Mouse (Mus musculus): ENCODE data around the gene Dhx57.
"Not testable (repeated sequence)": the region's sequence is repeated elsewhere in the genome, so short reads cannot be mapped to it uniquely, and the experiment has no call there.

The Dhx57 gene

GRCm38 (mm10) chr17:80290074-80290657 is at the start of gene Dhx57, which contains the start of gene Morn2:
TSS of gene Dhx57 (minus strand) at chr17:80290476.
TSS of gene Morn2 (plus strand) at chr17:80290203.
- peak; percentile 98 for DNase-seq (ENCODE audit: low read depth, low spot score)

GRCm38 (mm10) chr17:80332386-80332785 is 42.1 kb upstream of the Dhx57 start:
- DNase-seq (ENCODE audit: low read depth, low spot score), result peak; percentile 53

- no peak for DNase-seq (ENCODE audit: low read depth, low spot score)
Measured at GRCm38 (mm10) chr17:80326431-80326830, 36.2 kb upstream of the Dhx57 start.

- no peak for DNase-seq (ENCODE audit: low read depth, low spot score)
Measured at GRCm38 (mm10) chr17:80325456-80325855, 35.2 kb upstream of the Dhx57 start.

GRCm38 (mm10) chr17:80324521-80324920 is 34.2 kb upstream of the Dhx57 start:
- DNase-seq (ENCODE audit: low read depth, low spot score), result no peak

- DNase-seq (ENCODE audit: low read depth, low spot score), result no peak
Measured at GRCm38 (mm10) chr17:80323658-80324057, 33.4 kb upstream of the Dhx57 start.

GRCm38 (mm10) chr17:80323015-80323414 is 32.7 kb upstream of the Dhx57 start:
- peak; percentile 13 for DNase-seq (ENCODE audit: low read depth, low spot score)

GRCm38 (mm10) chr17:80322228-80322627 is 32.0 kb upstream of the Dhx57 start:
- DNase-seq (ENCODE audit: low read depth, low spot score), result no peak

- DNase-seq (ENCODE audit: low read depth, low spot score), result no peak
Measured at GRCm38 (mm10) chr17:80312405-80312804, 22.1 kb upstream of the Dhx57 start.

- DNase-seq (ENCODE audit: low read depth, low spot score), result no peak
Measured at GRCm38 (mm10) chr17:80311761-80312160, 21.5 kb upstream of the Dhx57 start.

GRCm38 (mm10) chr17:80307251-80307650 is 17.0 kb upstream of the Dhx57 start, which contains the start of gene Arhgef33:
TSS of gene Arhgef33 (plus strand) at chr17:80307407.
- no peak for DNase-seq (ENCODE audit: low read depth, low spot score)

GRCm38 (mm10) chr17:80298844-80299243 is 8.6 kb upstream of the Dhx57 start:
- no peak for DNase-seq (ENCODE audit: low read depth, low spot score)

GRCm38 (mm10) chr17:80295258-80295657 is 5.0 kb upstream of the Dhx57 start:
- DNase-seq (ENCODE audit: low read depth, low spot score), result peak; percentile 9

GRCm38 (mm10) chr17:80291148-80291547 is 872 bp upstream of the Dhx57 start:
- peak; percentile 69 for DNase-seq (ENCODE audit: low read depth, low spot score)

GRCm38 (mm10) chr17:80289280-80290073 is 799 bp downstream of the Dhx57 start:
- no peak for DNase-seq (ENCODE audit: low read depth, low spot score)

GRCm38 (mm10) chr17:80288012-80288411 is 2.3 kb downstream of the Dhx57 start:
- DNase-seq (ENCODE audit: low read depth, low spot score), result peak; percentile 75

GRCm38 (mm10) chr17:80284446-80284845 is 5.8 kb downstream of the Dhx57 start:
- DNase-seq (ENCODE audit: low read depth, low spot score), result no peak

- no peak for DNase-seq (ENCODE audit: low read depth, low spot score)
Measured at GRCm38 (mm10) chr17:80279340-80280070, 10.8 kb downstream of the Dhx57 start.

GRCm38 (mm10) chr17:80278255-80278654 is 12.0 kb downstream of the Dhx57 start:
- no peak for DNase-seq (ENCODE audit: low read depth, low spot score)

- DNase-seq (ENCODE audit: low read depth, low spot score), result not testable (repeated sequence)
Measured at GRCm38 (mm10) chr17:80270622-80271021, 19.7 kb downstream of the Dhx57 start.

GRCm38 (mm10) chr17:80268151-80268550 is 22.1 kb downstream of the Dhx57 start:
- no peak for DNase-seq (ENCODE audit: low read depth, low spot score)

GRCm38 (mm10) chr17:80267065-80267464 is 23.2 kb downstream of the Dhx57 start:
- no peak for DNase-seq (ENCODE audit: low read depth, low spot score)

All from A20 (cell line).